Mouse (Mus musculus): ENCODE measurements at regions not wholly inside any gene's neighbourhood (a gene's known extent, or its start where the extent isn't known, plus 50 kb on each side); places are given as distances from the start of the nearest gene placed in this dataset.

DNA sequence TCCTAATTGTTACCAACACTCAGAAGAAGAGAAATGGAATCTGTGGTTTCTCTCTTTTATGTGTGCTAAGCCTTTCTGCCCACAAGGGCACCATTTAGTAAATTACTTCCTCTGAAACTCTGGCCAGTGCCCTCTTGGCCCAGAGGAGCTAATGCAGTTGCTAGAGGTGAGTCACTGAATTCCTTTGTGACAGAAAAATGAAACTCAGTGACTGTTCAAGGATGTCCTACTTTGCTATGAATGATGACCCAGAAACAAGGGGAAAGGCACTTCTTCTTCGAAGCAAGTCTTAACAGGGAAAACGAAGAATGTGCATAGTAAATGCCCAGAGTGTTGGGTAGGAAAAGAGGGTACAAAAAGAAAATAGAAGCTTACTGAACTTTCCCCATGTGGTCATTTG is 211.0 kb downstream of the Dph6 start:
- TF ChIP-seq CTCF (IDR thresholded peaks at IDR 0.05; ENCODE audit: low read depth) (no peak), EP300 (IDR thresholded peaks at IDR 0.05; ENCODE audit: low read depth) (no peak)

All from liver, embryonic 14.5 days (tissue).